Mouse (Mus musculus): ENCODE results near the gene Tmem200c. TPM values are rescaled to one million over a fixed set of nuclear protein-coding genes. Genes with fewer than 3 reads are reported as not detected.

The Tmem200c gene
- total RNA-seq (2014; fragmentation: Nextera tagmentation): not detected in 2 replicates
- 0.11 and 0.17 TPM in 2 replicates for total RNA-seq (2017)
- polyA plus RNA-seq (2012): not detected in 2 replicates

- ATAC-seq (ENCODE audit: extremely low read depth, insufficient number of reproducible peaks, low FRiP score, poor library complexity, severe bottlenecking) (no peak), DNase-seq (ENCODE audit: low spot score) (no peak)
- Histone ChIP-seq H3K4me1 (ENCODE audit: insufficient read depth, low read depth, low read length) (no peaks in the 10 kb centered on the region), H3K9me3 (replicated peaks) (peaks cover 31% of the 10 kb centered on the region), H3K27me3 (ENCODE audit: insufficient read depth, low read length) (no peaks in the 10 kb centered on the region), H3K36me3 (replicated peaks) (no peaks in the 10 kb centered on the region), H3K4me3 (ENCODE audit: low read depth, low read length) (no peak within 1 kb of the TSS)
- TF ChIP-seq TAL1 (conservative IDR thresholded peaks at IDR 0.05; ENCODE audit: low read depth, low read length): no peak
- no peak for TF ChIP-seq GATA2 (IDR thresholded peaks at IDR 0.05; ENCODE audit: borderline replicate concordance, low read depth, low read length)
- TF ChIP-seq CTCF (IDR thresholded peaks at IDR 0.05; ENCODE audit: low read depth, low read length): no peak
- TF ChIP-seq POLR2AphosphoS5 (IDR thresholded peaks at IDR 0.05; ENCODE audit: insufficient replicate concordance, low read depth, low read length): no peak
- TF ChIP-seq GATA1 (IDR thresholded peaks at IDR 0.05; ENCODE audit: borderline replicate concordance, low read length): no peak
These were observed at the start of gene Tmem200c for GRCm38 (mm10) chr17:68826323-68826722. Tmem200c (plus strand) TSS chr17:68826623.

GRCm38 (mm10) chr17:68793741-68794140 lies 32.7 kb upstream of the Tmem200c start:
- Histone ChIP-seq H3K36me3 (replicated peaks) (no peaks in the 10 kb centered on the region), H3K27me3 (ENCODE audit: insufficient read depth, low read length) (no peaks in the 10 kb centered on the region), H3K4me1 (ENCODE audit: insufficient read depth, low read depth, low read length) (no peaks in the 10 kb centered on the region), H3K9me3 (replicated peaks) (peaks cover 17% of the 10 kb centered on the region), H3K4me3 (ENCODE audit: low read depth, low read length) (no peak overlapping the region)
- TF ChIP-seq CTCF (IDR thresholded peaks at IDR 0.05; ENCODE audit: low read depth, low read length) (no peak), POLR2AphosphoS5 (IDR thresholded peaks at IDR 0.05; ENCODE audit: insufficient replicate concordance, low read depth, low read length) (no peak), GATA2 (IDR thresholded peaks at IDR 0.05; ENCODE audit: borderline replicate concordance, low read depth, low read length) (no peak), GATA1 (IDR thresholded peaks at IDR 0.05; ENCODE audit: borderline replicate concordance, low read length) (no peak), TAL1 (conservative IDR thresholded peaks at IDR 0.05; ENCODE audit: low read depth, low read length) (no peak)
- ATAC-seq (ENCODE audit: extremely low read depth, insufficient number of reproducible peaks, low FRiP score, poor library complexity, severe bottlenecking): no peak
- DNase-seq (ENCODE audit: low spot score): no peak

- TF ChIP-seq CTCF (IDR thresholded peaks at IDR 0.05; ENCODE audit: low read depth, low read length) (no peak), TAL1 (conservative IDR thresholded peaks at IDR 0.05; ENCODE audit: low read depth, low read length) (no peak), GATA2 (IDR thresholded peaks at IDR 0.05; ENCODE audit: borderline replicate concordance, low read depth, low read length) (no peak)
- H3K36me3 ChIP-seq (replicated peaks): no peaks in the 10 kb centered on the region
- DNase-seq (ENCODE audit: low spot score): no peak
- peaks cover 58% of the 10 kb centered on the region for H3K9me3 ChIP-seq (replicated peaks)
- no peaks in the 10 kb centered on the region for H3K27me3 ChIP-seq (ENCODE audit: insufficient read depth, low read length)
- no peak overlapping the region for H3K4me3 ChIP-seq (ENCODE audit: low read depth, low read length)
- H3K4me1 ChIP-seq (ENCODE audit: insufficient read depth, low read depth, low read length): no peaks in the 10 kb centered on the region
- no peak for ATAC-seq (ENCODE audit: extremely low read depth, insufficient number of reproducible peaks, low FRiP score, poor library complexity, severe bottlenecking)
These were observed 10.2 kb downstream of the Tmem200c start for GRCm38 (mm10) chr17:68836655-68837012.

- no peak overlapping the region; the same call in 1 of the 2 replicates for H3K4me3 ChIP-seq (ENCODE audit: low read depth, low read length)
These were observed 10.8 kb downstream of the Tmem200c start for GRCm38 (mm10) chr17:68837013-68837858.

GRCm38 (mm10) chr17:68837859-68838194 lies 11.4 kb downstream of the Tmem200c start:
- ATAC-seq (ENCODE audit: extremely low read depth, insufficient number of reproducible peaks, low FRiP score, poor library complexity, severe bottlenecking) (no peak), DNase-seq (ENCODE audit: low spot score) (no peak)
- peaks cover 54% of the 10 kb centered on the region for H3K9me3 ChIP-seq (replicated peaks)
- no peaks in the 10 kb centered on the region for H3K36me3 ChIP-seq (replicated peaks)
- no peak overlapping the region for H3K4me3 ChIP-seq (ENCODE audit: low read depth, low read length)
- TF ChIP-seq POLR2AphosphoS5 (IDR thresholded peaks at IDR 0.05; ENCODE audit: insufficient replicate concordance, low read depth, low read length): no peak
- no peaks in the 10 kb centered on the region for H3K27me3 ChIP-seq (ENCODE audit: insufficient read depth, low read length)
- H3K4me1 ChIP-seq (ENCODE audit: insufficient read depth, low read depth, low read length): no peaks in the 10 kb centered on the region

More at GRCm38 (mm10) chr17:68837013-68837858, 10.8 kb downstream of the Tmem200c start:
- Histone ChIP-seq H3K36me3 (replicated peaks) (no peaks in the 10 kb centered on the region), H3K4me1 (ENCODE audit: insufficient read depth, low read depth, low read length) (no peaks in the 10 kb centered on the region), H3K9me3 (replicated peaks) (peaks cover 60% of the 10 kb centered on the region), H3K27me3 (ENCODE audit: insufficient read depth, low read length) (no peaks in the 10 kb centered on the region)
- TF ChIP-seq TAL1 (conservative IDR thresholded peaks at IDR 0.05; ENCODE audit: low read depth, low read length) (no peak), POLR2AphosphoS5 (IDR thresholded peaks at IDR 0.05; ENCODE audit: insufficient replicate concordance, low read depth, low read length) (no peak), GATA2 (IDR thresholded peaks at IDR 0.05; ENCODE audit: borderline replicate concordance, low read depth, low read length) (no peak), GATA1 (IDR thresholded peaks at IDR 0.05; ENCODE audit: borderline replicate concordance, low read length) (no peak), CTCF (IDR thresholded peaks at IDR 0.05; ENCODE audit: low read depth, low read length) (no peak)
- no peak for DNase-seq (ENCODE audit: low spot score)
- ATAC-seq (ENCODE audit: extremely low read depth, insufficient number of reproducible peaks, low FRiP score, poor library complexity, severe bottlenecking): no peak

- H3K9me3 ChIP-seq (replicated peaks): peaks cover 44% of the 10 kb centered on the region
- H3K4me3 ChIP-seq (ENCODE audit: low read depth, low read length): no peak overlapping the region; the same call in 1 of the 2 replicates
- H3K36me3 ChIP-seq (replicated peaks): no peaks in the 10 kb centered on the region
- TF ChIP-seq GATA1 (IDR thresholded peaks at IDR 0.05; ENCODE audit: borderline replicate concordance, low read length): no peak
- no peak for TF ChIP-seq POLR2AphosphoS5 (IDR thresholded peaks at IDR 0.05; ENCODE audit: insufficient replicate concordance, low read depth, low read length)
- TF ChIP-seq CTCF (IDR thresholded peaks at IDR 0.05; ENCODE audit: low read depth, low read length): no peak
- no peak for TF ChIP-seq TAL1 (conservative IDR thresholded peaks at IDR 0.05; ENCODE audit: low read depth, low read length)
- TF ChIP-seq GATA2 (IDR thresholded peaks at IDR 0.05; ENCODE audit: borderline replicate concordance, low read depth, low read length): no peak
- no peaks in the 10 kb centered on the region for H3K27me3 ChIP-seq (ENCODE audit: insufficient read depth, low read length)
- H3K4me1 ChIP-seq (ENCODE audit: insufficient read depth, low read depth, low read length): no peaks in the 10 kb centered on the region
- no peak for ATAC-seq (ENCODE audit: extremely low read depth, insufficient number of reproducible peaks, low FRiP score, poor library complexity, severe bottlenecking)
- DNase-seq (ENCODE audit: low spot score): no peak
These were observed 13.6 kb downstream of the Tmem200c start for GRCm38 (mm10) chr17:68839888-68840571.
